Mouse (Mus musculus): ENCODE measurements around the gene Lgmn. TPM values are rescaled to one million over a fixed set of nuclear protein-coding genes. Genes with fewer than 3 reads are reported as not detected.
A peak's percentile ranks its signal among the peaks of the same experiment; 100 is the strongest.

Lgmn gene
- polyA plus RNA-seq, 1 experiment from 2014 or later: 65.5 TPM

DNA sequence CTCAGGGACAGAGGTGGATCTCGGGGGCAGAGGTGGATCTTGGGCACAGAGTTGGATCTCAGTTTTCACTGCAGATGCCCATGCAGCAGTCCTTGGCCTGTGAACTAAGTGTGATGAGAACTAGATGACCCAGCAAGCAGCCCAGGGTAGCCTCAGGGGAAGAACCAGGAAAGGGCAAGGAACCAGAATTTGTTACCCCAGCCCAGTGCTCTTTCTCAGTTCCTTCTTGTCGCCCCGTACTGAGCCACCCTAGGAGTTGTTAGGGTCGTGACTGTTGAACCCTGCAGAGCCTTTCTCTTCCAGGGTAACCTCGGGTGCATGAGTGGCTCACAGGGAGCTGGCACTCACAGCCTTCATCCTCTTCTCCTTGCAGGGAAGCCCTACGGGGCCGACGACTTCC is 57.4 kb downstream of the Lgmn start:
- Histone ChIP-seq H3K27ac (replicated peaks; ENCODE audit: low read depth, low read length) (no peak overlapping the region), H3K4me1 (ENCODE audit: control insufficient read depth, insufficient read depth, low read length) (no peaks in the 10 kb centered on the region), H3K36me3 (replicated peaks; ENCODE audit: control insufficient read depth, insufficient read depth, low read depth, low read length) (no peaks in the 10 kb centered on the region), H3K9me3 (replicated peaks; ENCODE audit: control insufficient read depth, low read length) (no peaks in the 10 kb centered on the region), H3K4me3 (ENCODE audit: low read depth, low read length) (no peak overlapping the region), H3K4me2 (ENCODE audit: low read depth, low read length) (no peak overlapping the region), H3K9ac (replicated peaks; ENCODE audit: low read length) (no peak overlapping the region), H3K27me3 (ENCODE audit: control insufficient read depth, insufficient read depth, low read length) (no peaks in the 10 kb centered on the region)
- no peak for ATAC-seq (replicated peaks; ENCODE audit: insufficient number of reproducible peaks, low FRiP score, low TSS enrichment, low read depth)
- 82% methylated on average over 8 of the region's 8 CpGs for WGBS
- no peak for DNase-seq (ENCODE audit: low spot score)

DNA sequence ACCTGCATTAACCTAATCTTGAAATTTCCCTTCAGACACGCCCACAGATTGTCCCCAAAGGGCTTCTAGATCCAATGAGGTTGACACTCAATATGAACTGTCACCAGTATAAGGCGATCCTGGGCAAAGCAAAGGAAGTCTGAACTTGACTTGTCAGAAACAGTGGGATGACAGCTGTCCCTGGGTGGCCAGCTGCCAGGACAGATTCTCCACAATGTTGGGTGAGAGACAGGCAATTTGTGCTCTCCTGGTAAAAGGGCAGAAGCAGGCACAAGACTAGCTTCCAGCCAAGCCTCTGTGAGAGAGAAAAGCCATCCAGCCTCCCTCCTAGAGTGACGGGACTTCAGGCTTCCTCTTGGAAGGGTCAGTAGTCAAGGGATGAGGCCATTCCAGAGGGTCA is 67.3 kb downstream of the Lgmn start:
- no peak overlapping the region for H3K27ac ChIP-seq (replicated peaks; ENCODE audit: low read depth, low read length)
- 78% methylated on average over 3 of the region's 3 CpGs for WGBS
- no peaks in the 10 kb centered on the region for H3K36me3 ChIP-seq (replicated peaks; ENCODE audit: control insufficient read depth, insufficient read depth, low read depth, low read length)
- H3K27me3 ChIP-seq (ENCODE audit: control insufficient read depth, insufficient read depth, low read length): no peaks in the 10 kb centered on the region
- no peaks in the 10 kb centered on the region for H3K4me1 ChIP-seq (ENCODE audit: control insufficient read depth, insufficient read depth, low read length)
- no peak overlapping the region for H3K9ac ChIP-seq (replicated peaks; ENCODE audit: low read length)
- DNase-seq (ENCODE audit: low spot score) (no peak), ATAC-seq (replicated peaks; ENCODE audit: insufficient number of reproducible peaks, low FRiP score, low TSS enrichment, low read depth) (no peak)
- no peaks in the 10 kb centered on the region for H3K9me3 ChIP-seq (replicated peaks; ENCODE audit: control insufficient read depth, low read length)
- no peak overlapping the region for H3K4me2 ChIP-seq (ENCODE audit: low read depth, low read length)
- H3K4me3 ChIP-seq (ENCODE audit: low read depth, low read length): no peak overlapping the region

DNA sequence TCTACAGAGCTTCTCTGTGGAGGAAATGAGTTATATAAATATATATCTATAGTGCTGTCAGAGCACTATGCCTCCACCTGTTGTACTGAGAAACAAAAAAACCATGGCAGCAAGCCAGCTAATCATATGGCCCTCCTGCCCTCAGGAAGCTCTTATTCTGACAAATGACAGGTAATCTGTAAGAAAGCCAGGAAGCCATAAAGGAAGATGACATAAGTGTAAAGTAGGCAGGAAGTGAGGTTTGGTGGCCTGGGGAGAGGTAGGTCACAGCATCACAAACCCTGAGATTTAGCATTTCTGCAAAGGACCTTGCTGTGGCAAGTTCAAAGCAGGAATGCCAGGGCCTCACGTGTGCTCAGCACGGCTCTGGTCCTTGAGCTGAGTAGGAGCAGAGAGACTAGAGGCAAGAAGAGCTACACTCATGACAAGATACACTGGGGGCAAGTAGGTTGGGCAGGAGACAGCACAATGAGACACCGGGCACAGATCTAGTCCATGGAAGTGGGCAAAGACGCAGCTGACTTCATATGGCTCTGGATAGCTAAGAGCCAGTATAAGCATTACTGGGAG is 68.6 kb downstream of the Lgmn start:
- Histone ChIP-seq H3K36me3 (replicated peaks; ENCODE audit: control insufficient read depth, insufficient read depth, low read depth, low read length) (no peaks in the 10 kb centered on the region), H3K4me2 (ENCODE audit: low read depth, low read length) (no peak overlapping the region), H3K4me1 (ENCODE audit: control insufficient read depth, insufficient read depth, low read length) (no peaks in the 10 kb centered on the region), H3K27ac (replicated peaks; ENCODE audit: low read depth, low read length) (no peak overlapping the region), H3K9me3 (replicated peaks; ENCODE audit: control insufficient read depth, low read length) (no peaks in the 10 kb centered on the region), H3K27me3 (ENCODE audit: control insufficient read depth, insufficient read depth, low read length) (no peaks in the 10 kb centered on the region), H3K9ac (replicated peaks; ENCODE audit: low read length) (no peak overlapping the region), H3K4me3 (ENCODE audit: low read depth, low read length) (no peak overlapping the region)
- ATAC-seq (replicated peaks; ENCODE audit: insufficient number of reproducible peaks, low FRiP score, low TSS enrichment, low read depth): no peak
- DNase-seq (ENCODE audit: low spot score): no peak
- WGBS: 85% methylated on average over 4 of the region's 4 CpGs

DNA sequence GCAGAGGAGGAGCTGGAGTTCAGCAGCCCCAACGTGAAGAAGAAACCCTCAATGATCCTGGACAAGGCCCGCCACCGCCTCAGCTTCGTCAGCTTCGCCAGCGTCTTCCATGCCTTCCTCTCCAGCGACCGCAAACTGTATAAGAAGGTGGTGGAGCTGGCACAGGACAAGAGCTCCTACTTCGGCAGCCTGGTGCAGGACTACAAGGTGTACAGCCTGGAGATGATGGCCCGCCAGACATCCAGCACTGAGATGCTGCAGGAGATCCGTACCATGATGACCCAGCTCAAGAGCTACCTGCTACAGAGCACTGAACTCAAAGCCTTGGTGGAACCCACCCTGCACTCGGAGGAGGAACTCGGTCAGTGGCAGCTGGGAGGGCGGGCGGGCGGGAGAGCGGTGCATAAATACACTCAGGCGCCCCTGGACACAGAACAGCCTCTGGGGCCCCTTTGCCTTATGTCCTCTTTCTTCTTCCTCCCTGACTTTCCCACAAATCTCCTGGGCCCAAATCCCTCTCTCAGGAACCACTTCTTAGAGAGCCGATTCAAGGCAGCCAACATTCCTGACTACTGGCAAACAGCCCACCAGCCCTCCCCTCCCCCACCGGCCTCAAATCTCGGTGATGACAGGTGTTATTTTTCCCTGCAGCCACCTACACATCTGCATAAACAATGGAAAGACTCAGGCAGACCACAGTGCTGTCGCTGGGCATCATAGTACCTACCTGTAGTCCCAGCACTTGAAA is 70.0 kb downstream of the Lgmn start:
- Histone ChIP-seq H3K4me1 (ENCODE audit: control insufficient read depth, insufficient read depth, low read length) (no peaks in the 10 kb centered on the region), H3K27ac (replicated peaks; ENCODE audit: low read depth, low read length) (no peak overlapping the region), H3K9me3 (replicated peaks; ENCODE audit: control insufficient read depth, low read length) (no peaks in the 10 kb centered on the region), H3K9ac (replicated peaks; ENCODE audit: low read length) (no peak overlapping the region), H3K36me3 (replicated peaks; ENCODE audit: control insufficient read depth, insufficient read depth, low read depth, low read length) (no peaks in the 10 kb centered on the region), H3K27me3 (ENCODE audit: control insufficient read depth, insufficient read depth, low read length) (no peaks in the 10 kb centered on the region), H3K4me2 (ENCODE audit: low read depth, low read length) (no peak overlapping the region), H3K4me3 (ENCODE audit: low read depth, low read length) (no peak overlapping the region)
- WGBS: 82% methylated on average over 22 of the region's 22 CpGs
- no peak for DNase-seq (ENCODE audit: low spot score)
- ATAC-seq (replicated peaks; ENCODE audit: insufficient number of reproducible peaks, low FRiP score, low TSS enrichment, low read depth): no peak

DNA sequence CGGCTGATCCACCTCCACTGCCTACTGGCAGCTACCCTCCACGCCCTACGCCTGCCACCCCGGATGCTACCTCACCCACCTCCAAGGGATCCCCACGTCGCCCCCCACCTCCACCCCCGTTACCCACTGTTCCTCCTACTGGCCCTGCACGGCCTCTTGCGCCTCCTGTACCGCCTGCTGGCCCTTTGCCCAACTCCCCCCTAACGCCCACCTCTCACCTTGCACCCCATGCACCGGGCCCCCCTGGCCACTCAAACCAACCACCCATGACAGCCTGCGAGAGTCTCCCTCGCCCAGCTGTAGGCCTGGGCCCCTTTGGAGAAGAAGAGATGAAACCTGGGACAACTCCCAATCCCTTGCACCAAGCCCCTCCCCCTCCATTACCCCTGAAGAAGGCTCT is 71.1 kb downstream of the Lgmn start:
- H3K27ac ChIP-seq (replicated peaks; ENCODE audit: low read depth, low read length): no peak overlapping the region
- no peaks in the 10 kb centered on the region for H3K27me3 ChIP-seq (ENCODE audit: control insufficient read depth, insufficient read depth, low read length)
- H3K4me1 ChIP-seq (ENCODE audit: control insufficient read depth, insufficient read depth, low read length): no peaks in the 10 kb centered on the region
- DNase-seq (ENCODE audit: low spot score) (no peak), ATAC-seq (replicated peaks; ENCODE audit: insufficient number of reproducible peaks, low FRiP score, low TSS enrichment, low read depth) (no peak)
- no peak overlapping the region for H3K4me3 ChIP-seq (ENCODE audit: low read depth, low read length)
- no peaks in the 10 kb centered on the region for H3K36me3 ChIP-seq (replicated peaks; ENCODE audit: control insufficient read depth, insufficient read depth, low read depth, low read length)
- H3K9ac ChIP-seq (replicated peaks; ENCODE audit: low read length): no peak overlapping the region
- 90% methylated on average over 14 of the region's 14 CpGs for WGBS
- no peak overlapping the region for H3K4me2 ChIP-seq (ENCODE audit: low read depth, low read length)
- no peaks in the 10 kb centered on the region for H3K9me3 ChIP-seq (replicated peaks; ENCODE audit: control insufficient read depth, low read length)

DNA sequence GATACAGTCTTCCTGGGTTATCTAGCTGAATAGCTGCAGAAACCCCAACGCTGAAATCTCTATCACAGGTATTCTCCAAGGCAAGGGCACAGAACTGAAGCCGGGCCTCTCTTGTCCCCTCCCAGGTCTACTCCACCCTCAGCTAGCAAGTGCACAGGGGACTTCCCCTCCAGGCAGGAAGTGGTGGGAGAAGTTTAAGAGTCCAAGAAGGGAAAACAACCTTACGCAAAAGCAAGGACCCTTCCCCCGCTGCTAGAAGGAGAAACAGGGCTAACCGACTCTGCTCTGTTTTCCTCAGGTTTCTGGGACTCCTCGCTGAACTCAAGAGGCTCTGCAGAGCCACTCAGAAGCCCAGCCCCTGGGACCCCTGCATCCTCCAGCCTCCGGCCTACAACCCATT is 71.5 kb downstream of the Lgmn start:
- Histone ChIP-seq H3K9ac (replicated peaks; ENCODE audit: low read length) (no peak overlapping the region), H3K9me3 (replicated peaks; ENCODE audit: control insufficient read depth, low read length) (no peaks in the 10 kb centered on the region), H3K36me3 (replicated peaks; ENCODE audit: control insufficient read depth, insufficient read depth, low read depth, low read length) (no peaks in the 10 kb centered on the region), H3K27me3 (ENCODE audit: control insufficient read depth, insufficient read depth, low read length) (no peaks in the 10 kb centered on the region), H3K4me3 (ENCODE audit: low read depth, low read length) (no peak overlapping the region), H3K4me2 (ENCODE audit: low read depth, low read length) (no peak overlapping the region), H3K27ac (replicated peaks; ENCODE audit: low read depth, low read length) (no peak overlapping the region), H3K4me1 (ENCODE audit: control insufficient read depth, insufficient read depth, low read length) (no peaks in the 10 kb centered on the region)
- 66% methylated on average over 7 of the region's 7 CpGs for WGBS
- ATAC-seq (replicated peaks; ENCODE audit: insufficient number of reproducible peaks, low FRiP score, low TSS enrichment, low read depth): no peak
- DNase-seq (ENCODE audit: low spot score): peak; percentile 7

DNA sequence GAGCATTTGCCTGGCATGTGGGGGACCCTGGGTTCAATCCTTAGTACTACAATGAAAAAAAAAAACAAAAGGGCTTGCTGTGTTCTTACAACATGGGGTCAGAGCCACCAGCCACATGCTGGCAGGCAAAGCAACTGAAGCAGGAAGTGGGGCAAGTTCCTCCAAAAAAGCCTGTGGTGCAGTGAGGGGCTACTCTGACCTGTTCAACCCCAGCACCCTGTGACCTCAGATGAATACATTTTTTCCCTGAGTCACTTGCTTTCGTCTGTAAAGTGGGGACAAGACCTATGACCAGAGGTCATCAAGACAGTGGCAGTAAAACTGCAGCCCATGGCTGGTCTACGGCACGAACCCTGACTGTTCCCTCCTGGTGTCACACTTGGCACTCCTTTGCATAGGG is 72.5 kb downstream of the Lgmn start:
- WGBS: 69% methylated on average over 3 of the region's 3 CpGs
- ATAC-seq (replicated peaks; ENCODE audit: insufficient number of reproducible peaks, low FRiP score, low TSS enrichment, low read depth) (no peak), DNase-seq (ENCODE audit: low spot score) (no peak)
- H3K9me3 ChIP-seq (replicated peaks; ENCODE audit: control insufficient read depth, low read length): no peaks in the 10 kb centered on the region
- no peaks in the 10 kb centered on the region for H3K4me1 ChIP-seq (ENCODE audit: control insufficient read depth, insufficient read depth, low read length)
- no peaks in the 10 kb centered on the region for H3K27me3 ChIP-seq (ENCODE audit: control insufficient read depth, insufficient read depth, low read length)
- H3K4me2 ChIP-seq (ENCODE audit: low read depth, low read length): no peak overlapping the region
- H3K9ac ChIP-seq (replicated peaks; ENCODE audit: low read length): no peak overlapping the region
- no peak overlapping the region for H3K27ac ChIP-seq (replicated peaks; ENCODE audit: low read depth, low read length)
- no peak overlapping the region for H3K4me3 ChIP-seq (ENCODE audit: low read depth, low read length)
- H3K36me3 ChIP-seq (replicated peaks; ENCODE audit: control insufficient read depth, insufficient read depth, low read depth, low read length): no peaks in the 10 kb centered on the region

DNA sequence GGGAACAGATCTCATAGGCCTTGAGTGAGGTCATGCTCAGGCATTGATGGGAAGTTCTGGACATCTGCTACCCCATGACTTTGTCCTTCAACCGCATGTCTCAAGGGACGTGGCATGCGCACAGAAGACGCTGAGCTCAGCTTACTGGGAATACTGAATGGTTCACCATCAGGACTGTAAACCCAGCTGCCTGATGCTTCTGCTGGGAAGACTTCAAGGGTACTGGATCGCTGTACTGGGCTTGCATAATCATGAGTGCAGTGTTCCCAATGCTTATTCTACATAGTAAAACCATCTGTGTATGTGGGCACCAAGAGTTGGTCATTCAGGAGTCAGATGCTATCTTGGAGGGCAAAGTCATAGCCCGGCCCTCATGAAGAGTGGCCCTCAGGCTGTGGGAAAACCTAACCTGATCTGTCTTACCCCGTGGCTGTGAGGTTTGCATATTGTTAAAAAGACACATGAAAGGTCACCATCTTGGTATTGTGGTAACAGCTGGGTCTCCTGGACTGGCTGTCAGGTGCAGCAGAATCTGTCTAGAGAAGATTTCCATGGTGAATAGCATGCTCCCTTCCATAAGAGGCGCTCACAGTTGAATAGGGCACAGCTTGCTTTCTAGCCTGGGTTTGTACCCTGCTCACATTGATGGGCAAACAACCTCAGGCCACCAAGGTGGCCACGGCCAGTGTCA is 73.3 kb downstream of the Lgmn start:
- WGBS: 91% methylated on average over 9 of the region's 9 CpGs
- no peaks in the 10 kb centered on the region for H3K4me1 ChIP-seq (ENCODE audit: control insufficient read depth, insufficient read depth, low read length)
- no peaks in the 10 kb centered on the region for H3K36me3 ChIP-seq (replicated peaks; ENCODE audit: control insufficient read depth, insufficient read depth, low read depth, low read length)
- no peak overlapping the region for H3K9ac ChIP-seq (replicated peaks; ENCODE audit: low read length)
- DNase-seq (ENCODE audit: low spot score): no peak
- no peak overlapping the region for H3K27ac ChIP-seq (replicated peaks; ENCODE audit: low read depth, low read length)
- H3K9me3 ChIP-seq (replicated peaks; ENCODE audit: control insufficient read depth, low read length): no peaks in the 10 kb centered on the region
- H3K4me2 ChIP-seq (ENCODE audit: low read depth, low read length): no peak overlapping the region
- no peak for ATAC-seq (replicated peaks; ENCODE audit: insufficient number of reproducible peaks, low FRiP score, low TSS enrichment, low read depth)
- H3K4me3 ChIP-seq (ENCODE audit: low read depth, low read length): no peak overlapping the region
- no peaks in the 10 kb centered on the region for H3K27me3 ChIP-seq (ENCODE audit: control insufficient read depth, insufficient read depth, low read length)
